Mouse (Mus musculus) brain, embryonic 14.5 days (tissue): ENCODE data around the gene Gas2l2. TPM values are rescaled to one million over a fixed set of nuclear protein-coding genes. Genes with fewer than 3 reads are reported as not detected.

Experiments
- DNase-seq: peaks from one replicate; pipeline ENCODE4 v3.0.0-alpha.2; 2011; ENCODE audit warnings: low read depth
- CTCF ChIP-seq: fragments of 200-500 bp; IDR thresholded peaks from 2 replicates; pipeline ENCODE4 v1.5.1; 2012; ENCODE audit warnings: inconsistent platforms, mild to moderate bottlenecking, moderate library complexity, borderline replicate concordance; ENCODE audit not compliant: insufficient read depth, insufficient read length; ENCODE audit errors: extremely low read depth
- POLR2A ChIP-seq: fragments of 200-500 bp; IDR thresholded peaks from 2 replicates; pipeline ENCODE4 v1.6.1; 2012; ENCODE audit warnings: mild to moderate bottlenecking, inconsistent platforms, borderline replicate concordance; ENCODE audit not compliant: poor library complexity, insufficient read depth, insufficient read length, severe bottlenecking; ENCODE audit errors: extremely low read depth
- polyA plus RNA-seq: library from polyadenylated mRNA; depleted of rRNA; stranded (reverse); fragments of >200 nt; gene quantifications from 2 replicates; pipeline ENCODE4 v1.2.3, GENCODE M21; 2012

The Gas2l2 gene
- polyA plus RNA-seq, 1 experiment: 0.63 TPM

GRCm38 (mm10) chr11:83454548-83454947 lies 25.3 kb upstream of the Gas2l2 start:
- TF ChIP-seq CTCF (no peak), POLR2A (no peak)

GRCm38 (mm10) chr11:83451281-83451680 lies 22.0 kb upstream of the Gas2l2 start:
- DNase-seq: no peak
- TF ChIP-seq CTCF (no peak), POLR2A (no peak)

More at GRCm38 (mm10) chr11:83454548-83454947, 25.3 kb upstream of the Gas2l2 start:
- DNase-seq: no peak

DNA sequence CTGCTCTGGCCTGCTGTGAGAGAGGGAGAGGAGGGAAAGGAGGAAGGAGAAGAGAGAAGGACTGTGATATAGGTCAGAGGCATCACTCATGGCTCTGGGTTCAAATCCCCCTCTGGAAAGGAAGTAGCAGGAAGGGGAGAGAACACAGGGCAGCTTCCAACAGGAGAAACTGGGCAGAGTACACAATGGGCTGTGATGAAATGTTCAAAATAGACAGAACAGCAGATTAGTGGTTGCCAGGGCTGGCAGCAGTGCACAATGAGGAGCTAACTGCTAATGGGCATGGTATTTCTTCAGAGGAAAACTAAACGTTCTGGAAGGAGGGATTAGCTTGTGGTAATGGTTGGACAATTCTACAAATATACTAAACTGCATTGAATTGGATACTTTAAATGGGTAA lies 21.3 kb upstream of the Gas2l2 start:
- no peak for DNase-seq
- TF ChIP-seq CTCF (no peak), POLR2A (no peak)

DNA sequence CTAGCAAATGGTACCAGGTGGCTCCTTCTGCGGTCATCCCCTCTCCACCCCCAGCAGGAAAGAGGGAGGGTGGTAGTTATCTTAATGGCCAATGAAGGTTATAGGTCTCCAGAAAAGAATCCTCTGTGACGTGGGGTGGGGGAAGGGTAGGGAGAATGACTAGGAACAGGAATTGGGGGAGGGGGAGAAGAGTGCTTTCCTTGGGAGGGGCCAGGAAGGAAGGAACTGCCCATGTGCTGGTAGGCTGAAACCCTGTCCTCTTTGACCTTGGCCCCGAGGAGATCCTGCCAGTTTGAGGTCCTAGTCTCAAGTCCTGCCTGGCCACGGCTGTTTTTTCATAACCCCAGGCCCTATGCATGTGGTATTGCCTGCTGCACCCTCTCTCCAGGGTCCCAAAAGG lies 20.0 kb upstream of the Gas2l2 start:
- no peak for DNase-seq

DNA sequence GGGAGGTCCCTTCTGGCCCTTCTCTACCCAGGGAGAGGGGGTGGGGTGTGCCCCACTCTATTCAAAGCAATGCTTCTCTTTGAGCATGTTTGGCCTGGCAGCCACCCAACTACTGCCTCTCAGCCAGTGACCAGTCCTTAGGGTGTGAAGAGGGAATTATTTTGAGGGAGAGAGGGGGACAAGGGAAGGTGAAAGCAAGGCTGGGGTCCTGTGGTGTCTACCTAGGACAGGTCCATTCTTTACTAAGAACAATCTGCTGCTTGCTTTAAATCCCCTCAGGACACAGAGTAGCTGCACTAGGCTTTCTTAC lies 19.6 kb upstream of the Gas2l2 start:
- no peak for TF ChIP-seq CTCF
- TF ChIP-seq POLR2A: no peak
- DNase-seq: peak; percentile 64

More for the DNA sequence above, 20.0 kb upstream of the Gas2l2 start:
- no peak for TF ChIP-seq CTCF
- TF ChIP-seq POLR2A: no peak

- peak; percentile 30 for DNase-seq
- TF ChIP-seq CTCF: no peak
- TF ChIP-seq POLR2A: no peak
These were observed 19.0 kb upstream of the Gas2l2 start for GRCm38 (mm10) chr11:83448021-83448926.

- DNase-seq: no peak
- TF ChIP-seq CTCF: no peak
- TF ChIP-seq POLR2A: no peak
These were observed 18.4 kb upstream of the Gas2l2 start for GRCm38 (mm10) chr11:83447612-83448011.

GRCm38 (mm10) chr11:83445001-83445400 lies 15.7 kb upstream of the Gas2l2 start:
- DNase-seq: no peak
- TF ChIP-seq POLR2A: no peak
- TF ChIP-seq CTCF: no peak

DNA sequence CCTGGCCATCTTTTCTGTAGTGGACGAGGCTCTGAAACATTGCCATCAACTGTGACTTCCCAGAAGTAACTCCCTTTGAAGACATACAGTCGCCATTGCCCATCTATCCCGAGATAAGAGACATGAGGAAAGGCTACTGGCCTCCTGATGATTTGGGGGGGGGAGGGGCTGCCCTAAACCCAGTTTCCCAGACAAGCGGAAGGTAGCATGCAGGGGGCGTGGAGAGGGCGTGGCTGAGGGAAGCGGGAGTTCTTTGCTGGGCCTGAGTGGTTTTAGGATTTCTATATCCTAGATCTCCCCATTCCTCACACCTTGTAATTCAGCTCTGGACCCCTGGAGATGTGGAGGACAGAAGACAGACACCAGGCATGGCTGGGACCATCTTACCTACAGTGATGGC lies 14.6 kb upstream of the Gas2l2 start:
- TF ChIP-seq CTCF (no peak), POLR2A (no peak)
- no peak for DNase-seq

GRCm38 (mm10) chr11:83442596-83443267 lies 13.5 kb upstream of the Gas2l2 start:
- peak; percentile 73 for DNase-seq

GRCm38 (mm10) chr11:83441235-83441634 lies 12.0 kb upstream of the Gas2l2 start:
- DNase-seq: no peak
- TF ChIP-seq POLR2A: no peak
- TF ChIP-seq CTCF: no peak

More at GRCm38 (mm10) chr11:83442596-83443267, 13.5 kb upstream of the Gas2l2 start:
- TF ChIP-seq CTCF (peak; percentile 76; the same call in 1 of the 2 replicates), POLR2A (no peak)

DNA sequence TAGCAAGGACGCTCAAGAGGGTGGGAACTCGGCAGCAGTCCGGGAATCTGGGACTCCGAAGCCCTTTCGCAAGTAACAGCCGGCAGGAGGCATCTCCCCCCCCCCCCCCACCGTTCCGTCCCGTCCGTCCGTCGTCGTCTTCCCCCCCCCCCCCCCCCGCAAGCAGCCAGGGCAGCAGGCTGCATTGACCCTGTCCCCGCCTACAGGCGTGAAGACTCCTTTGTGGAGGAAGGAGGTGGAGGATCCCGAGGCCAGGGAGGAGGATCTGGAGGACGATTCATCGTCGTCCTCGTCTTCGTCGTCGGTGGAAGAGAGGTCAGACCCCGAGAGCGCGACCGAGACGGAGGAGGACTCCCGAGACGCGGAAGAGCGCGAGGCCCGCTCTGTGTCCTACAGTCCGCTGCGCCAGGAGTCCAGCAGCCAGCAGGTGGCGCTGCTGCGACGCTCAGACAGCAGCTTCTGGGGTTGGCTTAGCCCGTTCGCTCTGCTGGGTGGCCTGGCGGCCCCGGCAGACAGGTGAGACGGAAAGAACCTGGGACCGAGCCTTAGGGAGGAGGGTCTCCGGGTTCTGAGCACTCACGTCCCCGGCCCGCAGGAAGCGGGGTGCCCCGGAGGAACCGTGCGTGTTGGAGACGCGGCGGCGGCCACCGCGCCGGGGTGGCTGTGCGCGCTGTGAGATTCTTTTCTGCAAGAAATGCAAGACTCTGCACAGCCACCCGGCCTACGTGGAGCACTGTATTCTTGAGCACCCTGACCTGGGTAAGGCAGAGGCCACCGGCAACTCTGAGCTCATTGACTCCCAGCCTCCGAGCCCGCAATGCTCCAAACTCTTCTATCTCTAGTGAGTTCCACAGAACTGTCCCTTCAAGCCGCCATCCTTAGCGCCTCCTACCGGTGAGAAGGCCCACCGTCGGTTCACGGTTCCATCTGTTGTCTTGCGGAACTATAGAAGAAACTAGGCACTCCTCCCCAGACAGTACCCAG lies 11.1 kb upstream of the Gas2l2 start:
- TF ChIP-seq POLR2A: peak; percentile 33; the same call in 1 of the 2 replicates
- peak; percentile 98 for TF ChIP-seq CTCF
- DNase-seq: peak; percentile 95
